ENCODE assay signal across 25 mouse cellular contexts in genomic region chr9:114796473-114797050, GRCm38 (mm10). TPM values are rescaled to one million over a fixed set of nuclear protein-coding genes. Genes with fewer than 3 reads are reported as not detected.
DNase-seq lines count a peak whose midpoint lies in the region; ATAC-seq and TF ChIP-seq lines count a peak whose summit lies in the region.
"Had no signal": no experiment of that assay in that cellular context is flagged by ENCODE, and none has a peak within 500 bp of the region (broad histone marks: within the 10 kb centered on the region; RNA-seq: fewer than 3 reads in every experiment).

No protein-coding gene starts in this region.

- H3K9ac ChIP-seq in hindbrain, embryonic 11.5 days (ENCODE audit: low read depth, low read length) = no peak overlapping the region
- H3K9ac ChIP-seq in hindbrain, postnatal 0 days (replicated peaks; ENCODE audit: low read length) = no peak overlapping the region
- no peak overlapping the region for H3K9ac ChIP-seq in neural tube, embryonic 15.5 days (replicated peaks)
- H3K9ac ChIP-seq: forebrain, postnatal 0 days; limb, embryonic 12.5 days; liver, embryonic 15.5 days; lung, embryonic 14.5 days; stomach, embryonic 15.5 days had no signal

- H3K4me1 ChIP-seq in hindbrain, embryonic 11.5 days (replicated peaks; ENCODE audit: control insufficient read depth, insufficient read depth, low read length) = peaks cover 4% of the 10 kb centered on the region; the same call in 1 of the 2 replicates
- H3K4me1 ChIP-seq in hindbrain, postnatal 0 days (ENCODE audit: insufficient read depth, low read length) = no peaks in the 10 kb centered on the region
- peaks cover 71% of the 10 kb centered on the region for H3K4me1 ChIP-seq in embryonic facial prominence, embryonic 10.5 days
- H3K4me1 ChIP-seq in neural tube, embryonic 15.5 days = peaks cover 7% of the 10 kb centered on the region
- H3K4me1 ChIP-seq: liver, embryonic 15.5 days had no signal

- peak; percentile 54 for ATAC-seq in hindbrain, embryonic 11.5 days (ENCODE audit: low FRiP score)
- ATAC-seq in hindbrain, postnatal 0 days = no peak
- 0 out of 2 replicates have a peak, but pooled peaks have one; percentile 20 for ATAC-seq in neural tube, embryonic 15.5 days (ENCODE audit: low FRiP score)
- ATAC-seq: intestine, postnatal 0 days had no signal

- 26% methylated on average over 11 of the region's 11 CpGs for WGBS in hindbrain, embryonic 11.5 days
- WGBS in hindbrain, postnatal 0 days = 33% methylated on average over 11 of the region's 11 CpGs
- 46% methylated on average over 11 of the region's 11 CpGs for WGBS in embryonic facial prominence, embryonic 10.5 days
- 40% methylated on average over 8 of the region's 11 CpGs for WGBS in neural tube, embryonic 15.5 days

- no peaks in the 10 kb centered on the region for H3K36me3 ChIP-seq in hindbrain, embryonic 11.5 days (ENCODE audit: control insufficient read depth, insufficient read depth, low read length)
- H3K36me3 ChIP-seq in hindbrain, postnatal 0 days (ENCODE audit: insufficient read depth, low read length) = no peaks in the 10 kb centered on the region
- no peaks in the 10 kb centered on the region for H3K36me3 ChIP-seq in embryonic facial prominence, embryonic 10.5 days (replicated peaks)
- H3K36me3 ChIP-seq in neural tube, embryonic 15.5 days = no peaks in the 10 kb centered on the region
- H3K36me3 ChIP-seq: limb, embryonic 12.5 days; stomach, embryonic 15.5 days had no signal

- TF ChIP-seq CTCF in hindbrain, postnatal 0 days (IDR thresholded peaks at IDR 0.05; ENCODE audit: low read depth) = no peak

- H3K9me3 ChIP-seq in hindbrain, embryonic 11.5 days (ENCODE audit: control insufficient read depth, low read length) = no peaks in the 10 kb centered on the region
- no peaks in the 10 kb centered on the region for H3K9me3 ChIP-seq in hindbrain, postnatal 0 days (ENCODE audit: low read length)
- H3K9me3 ChIP-seq in embryonic facial prominence, embryonic 10.5 days = no peaks in the 10 kb centered on the region
- H3K9me3 ChIP-seq in neural tube, embryonic 15.5 days (replicated peaks) = no peaks in the 10 kb centered on the region
- H3K9me3 ChIP-seq: limb, embryonic 12.5 days; liver, embryonic 15.5 days; stomach, embryonic 15.5 days had no signal

- no peaks in the 10 kb centered on the region for H3K27me3 ChIP-seq in hindbrain, embryonic 11.5 days (ENCODE audit: control insufficient read depth, insufficient read depth, low read length)
- H3K27me3 ChIP-seq in hindbrain, postnatal 0 days (ENCODE audit: insufficient read depth, low read length) = no peaks in the 10 kb centered on the region
- H3K27me3 ChIP-seq in embryonic facial prominence, embryonic 10.5 days (replicated peaks; ENCODE audit: low read depth, poor library complexity, severe bottlenecking) = 0 out of 2 replicates have a peak, but pooled peaks cover 4% of the 10 kb centered on the region
- no peaks in the 10 kb centered on the region for H3K27me3 ChIP-seq in neural tube, embryonic 15.5 days (replicated peaks)
- H3K27me3 ChIP-seq: CH12.LX; limb, embryonic 12.5 days; liver, embryonic 15.5 days; stomach, embryonic 15.5 days had no signal

- H3K27ac ChIP-seq in hindbrain, embryonic 11.5 days (ENCODE audit: low read depth, low read length) = peak overlapping the region; percentile 47; the same call in 1 of the 2 replicates
- no peak overlapping the region for H3K27ac ChIP-seq in hindbrain, postnatal 0 days
- peak overlapping the region; percentile 59 for H3K27ac ChIP-seq in embryonic facial prominence, embryonic 10.5 days (replicated peaks)
- H3K27ac ChIP-seq in neural tube, embryonic 15.5 days (replicated peaks) = no peak overlapping the region
- H3K27ac ChIP-seq: limb, embryonic 12.5 days; liver, embryonic 15.5 days; stomach, embryonic 15.5 days had no signal

- DNase-seq in embryo, embryonic 10 days (ENCODE audit: low spot score) = peak; percentile 59
- DNase-seq in embryo, embryonic 9.5 days (ENCODE audit: extremely low spot score) = no peak
- peak; percentile 44 for DNase-seq in hindbrain, embryonic 11.5 days (ENCODE audit: low spot score)
- DNase-seq in hindbrain, postnatal 0 days (ENCODE audit: low spot score) = no peak
- no peak for DNase-seq in embryonic facial prominence, embryonic 10.5 days (ENCODE audit: low spot score)
- DNase-seq in Muller cell, postnatal 12 days (ENCODE audit: inconsistent ontology term) = no peak
- DNase-seq: adrenal gland, adult 8-10 months; cerebellum, adult 8-10 months; cerebellum, postnatal 25 days; forebrain, postnatal 0 days; gastrocnemius, postnatal 10 days; heart, postnatal 14 days; kidney, postnatal 14 days; lung, embryonic 14.5 days; lung, postnatal 14 days; right cerebral cortex, postnatal 25 days had no signal

- no peak overlapping the region for H3K4me2 ChIP-seq in hindbrain, embryonic 11.5 days (replicated peaks; ENCODE audit: low read depth, low read length)
- H3K4me2 ChIP-seq in hindbrain, postnatal 0 days (ENCODE audit: low read depth, low read length) = no peak overlapping the region
- H3K4me2 ChIP-seq in neural tube, embryonic 15.5 days = no peak overlapping the region
- H3K4me2 ChIP-seq: limb, embryonic 12.5 days; liver, embryonic 15.5 days; lung, embryonic 14.5 days; midbrain, embryonic 11.5 days; stomach, embryonic 15.5 days had no signal

- no peak overlapping the region for H3K4me3 ChIP-seq in hindbrain, embryonic 11.5 days (ENCODE audit: low read depth, low read length)
- no peak overlapping the region for H3K4me3 ChIP-seq in hindbrain, postnatal 0 days (ENCODE audit: low read length)
- no peak overlapping the region for H3K4me3 ChIP-seq in embryonic facial prominence, embryonic 10.5 days
- no peak overlapping the region for H3K4me3 ChIP-seq in neural tube, embryonic 15.5 days (replicated peaks)
- H3K4me3 ChIP-seq: limb, embryonic 12.5 days; liver, embryonic 15.5 days; myocyte; stomach, embryonic 15.5 days had no signal

RNA-seq across cellular contexts. Expression of gene Cmtm7, which starts 14.9 kb away (rescaled TPM):
- polyA plus RNA-seq in hindbrain, embryonic 11.5 days (2014; fragmentation: Nextera tagmentation; extraction: Ambion mirVana) = 66.1 and 77.8 TPM in 2 replicates
- total RNA-seq in hindbrain, postnatal 0 days (2014; rRNA removed) = 14.3 and 21.1 TPM in 2 replicates
- polyA plus RNA-seq in hindbrain, postnatal 0 days (2015; fragmentation: Nextera tagmentation; extraction: Ambion mirVana) = 10.2 and 11.8 TPM in 2 replicates
- 88.0 and 93.2 TPM in 2 replicates for polyA plus RNA-seq in embryonic facial prominence, embryonic 10.5 days (2016; fragmentation: Nextera tagmentation; extraction: Ambion mirVana)
- 13.0 and 71.4 TPM in 2 replicates for polyA plus RNA-seq in neural tube, embryonic 15.5 days (2015; fragmentation: Nextera tagmentation; extraction: Ambion mirVana)

RNA-seq across cellular contexts. Expression of gene Cmtm8, which starts 47.4 kb away (rescaled TPM):
- polyA plus RNA-seq in hindbrain, embryonic 11.5 days (2014; fragmentation: Nextera tagmentation; extraction: Ambion mirVana) = 22.1 and 29.3 TPM in 2 replicates
- total RNA-seq in hindbrain, postnatal 0 days (2014; rRNA removed) = 5.9 and 7.1 TPM in 2 replicates
- polyA plus RNA-seq in hindbrain, postnatal 0 days (2015; fragmentation: Nextera tagmentation; extraction: Ambion mirVana) = 6.6 and 7.3 TPM in 2 replicates
- 21.3 and 26.4 TPM in 2 replicates for polyA plus RNA-seq in embryonic facial prominence, embryonic 10.5 days (2016; fragmentation: Nextera tagmentation; extraction: Ambion mirVana)
- 10.9 and 13.4 TPM in 2 replicates for polyA plus RNA-seq in neural tube, embryonic 15.5 days (2015; fragmentation: Nextera tagmentation; extraction: Ambion mirVana)
- polyA plus RNA-seq: C2C12, myocyte had no signal

Comparison
In these comparisons a context has a peak if more than half of its experiments do, and no peak if none do; other contexts are left out.
1. DNase-seq: peak in embryo, embryonic 10 days (single experiment) and hindbrain, embryonic 11.5 days (single experiment); none in embryo, embryonic 9.5 days (single experiment), hindbrain, postnatal 0 days (single experiment), embryonic facial prominence, embryonic 10.5 days (single experiment) and Muller cell, postnatal 12 days (single experiment).
2. H3K27ac ChIP-seq: peak in hindbrain, embryonic 11.5 days (single experiment) and embryonic facial prominence, embryonic 10.5 days (single experiment); none in hindbrain, postnatal 0 days (single experiment) and neural tube, embryonic 15.5 days (single experiment).